Mouse (Mus musculus): ENCODE results near the gene Ascl4.

GRCm38 (mm10) chr10:85953401-85953800 is 25.9 kb downstream of the Ascl4 start:
- TF ChIP-seq CTCF (conservative IDR thresholded peaks at IDR 0.05; ENCODE audit: low read length) = no peak
- TF ChIP-seq NANOG (IDR thresholded peaks at IDR 0.05; ENCODE audit: borderline replicate concordance, low read length) = no peak

Measured in E14TG2a.4 (cell line).